Mouse (Mus musculus) cerebellum, postnatal 10 days (tissue): ENCODE results near the gene Gm42791.

Source experiments
- DNase-seq, 2 experiments: peaks; one replicate each; pipeline ENCODE4 v3.0.0; 2021; ENCODE audit warnings: mixed read lengths in 2 of 2

Gene Gm42791

GRCm38 (mm10) chr5:148916775-148917174, 78.2 kb downstream of the Gm42791 start:
- no peak for DNase-seq

GRCm38 (mm10) chr5:148912262-148912661, 82.7 kb downstream of the Gm42791 start:
- peak in 1 of 2 experiments; percentile 39 for DNase-seq

GRCm38 (mm10) chr5:148910066-148910465, 84.9 kb downstream of the Gm42791 start:
- no peak for DNase-seq

- peak; percentile 25 to 29 for DNase-seq
Measured at GRCm38 (mm10) chr5:148909402-148909801, 85.5 kb downstream of the Gm42791 start.

- DNase-seq: peak; percentile 48 to 59
Measured at GRCm38 (mm10) chr5:148909057-148909395, 85.9 kb downstream of the Gm42791 start.

GRCm38 (mm10) chr5:148908191-148909056, 86.5 kb downstream of the Gm42791 start:
- peak in 1 of 2 experiments; percentile 34 for DNase-seq

- DNase-seq: no peak
Measured at GRCm38 (mm10) chr5:148906305-148906704, 88.6 kb downstream of the Gm42791 start.

GRCm38 (mm10) chr5:148904846-148905245, 90.1 kb downstream of the Gm42791 start:
- DNase-seq: peak; percentile 44 to 48

GRCm38 (mm10) chr5:148899361-148899760, 95.6 kb downstream of the Gm42791 start:
- peak; percentile 33 to 38 for DNase-seq

- DNase-seq: peak; percentile 42 to 67
Measured at GRCm38 (mm10) chr5:148897941-148898417, 97.0 kb downstream of the Gm42791 start.

GRCm38 (mm10) chr5:148897069-148897702, 97.8 kb downstream of the Gm42791 start:
- peak in 1 of 2 experiments; percentile 20 for DNase-seq

GRCm38 (mm10) chr5:148896515-148896914, 98.4 kb downstream of the Gm42791 start:
- DNase-seq: no peak

GRCm38 (mm10) chr5:148895833-148896232, 99.1 kb downstream of the Gm42791 start:
- DNase-seq: no peak

- DNase-seq: no peak
Measured at GRCm38 (mm10) chr5:148895034-148895433, 99.9 kb downstream of the Gm42791 start.

- no peak for DNase-seq
Measured at GRCm38 (mm10) chr5:148890237-148890636, 104.7 kb downstream of the Gm42791 start.

GRCm38 (mm10) chr5:148888032-148888431, 106.9 kb downstream of the Gm42791 start:
- no peak for DNase-seq

- DNase-seq: no peak
Measured at GRCm38 (mm10) chr5:148885821-148886609, 108.9 kb downstream of the Gm42791 start.

- peak; percentile 42 to 61 for DNase-seq
Measured at GRCm38 (mm10) chr5:148883671-148884070, 111.3 kb downstream of the Gm42791 start.

- peak; percentile 23 to 30 for DNase-seq
Measured at GRCm38 (mm10) chr5:148879218-148879617, 115.7 kb downstream of the Gm42791 start.

- no peak for DNase-seq
Measured at GRCm38 (mm10) chr5:148873116-148873515, 121.8 kb downstream of the Gm42791 start.

GRCm38 (mm10) chr5:148869583-148869982, 125.4 kb downstream of the Gm42791 start:
- no peak for DNase-seq

GRCm38 (mm10) chr5:148867766-148868165, 127.2 kb downstream of the Gm42791 start:
- no peak for DNase-seq

GRCm38 (mm10) chr5:148867171-148867570, 127.8 kb downstream of the Gm42791 start:
- no peak for DNase-seq
